Mouse (Mus musculus) hindlimb bud, embryonic 11.5 days (tissue): ENCODE data around the gene Slc16a3.

Experiments
- DNase-seq: peaks from one replicate; pipeline ENCODE4 v3.0.0-alpha.2; 2012; ENCODE audit warnings: low read depth, low spot score; ENCODE audit errors: extremely low spot score

Gene Slc16a3

GRCm38 (mm10) chr11:120945926-120946325, 2.4 kb upstream of the Slc16a3 start:
- no peak for DNase-seq

DNA sequence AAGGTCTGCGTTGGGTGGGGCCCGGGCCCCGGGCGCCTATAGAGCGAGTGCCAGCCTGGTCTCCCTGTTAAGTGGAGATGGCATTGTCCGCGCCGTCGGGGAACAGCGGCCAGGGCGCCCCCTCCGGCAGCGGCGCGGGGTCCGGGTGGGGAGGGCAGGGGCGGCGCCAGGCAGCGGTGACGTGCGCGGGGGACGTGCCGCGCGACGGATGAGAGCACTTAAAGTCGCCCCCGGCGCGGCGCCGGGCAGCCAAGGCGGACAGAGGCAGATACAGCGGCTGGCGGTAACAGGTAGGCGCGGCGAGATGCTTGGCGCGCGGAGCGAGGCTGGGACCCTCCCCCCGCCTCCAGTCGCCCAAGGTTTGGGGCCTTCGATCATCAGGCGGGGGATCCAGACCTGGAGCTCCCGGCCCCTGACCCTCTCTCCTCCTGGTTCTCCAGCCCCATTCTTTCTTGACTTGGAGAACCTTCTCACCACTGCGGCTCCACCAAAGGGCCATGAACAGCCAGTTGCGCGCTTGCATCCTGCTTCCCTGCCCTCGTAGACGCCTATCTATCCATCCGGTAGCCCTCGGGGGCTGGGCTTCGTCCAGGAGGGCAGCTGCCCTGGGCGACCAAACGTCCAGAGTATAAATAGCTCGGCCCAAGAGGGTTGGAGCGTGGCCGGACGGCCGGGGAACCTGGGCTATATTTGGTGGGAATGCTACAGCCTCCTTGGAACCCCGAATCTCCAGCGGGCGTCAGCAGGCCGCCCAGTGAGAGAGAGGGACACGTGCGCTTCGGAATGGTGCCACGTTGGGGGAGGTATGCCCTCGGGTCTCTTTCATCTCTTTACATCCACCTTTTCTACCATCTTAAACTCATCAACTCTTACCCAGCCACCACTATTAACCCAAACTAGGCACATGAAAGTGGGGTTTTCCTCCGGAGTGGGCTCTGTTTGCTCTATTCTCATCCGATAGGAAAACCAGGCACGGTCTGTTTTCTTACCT, 876 bp downstream of the Slc16a3 start:
- DNase-seq, result no peak

GRCm38 (mm10) chr11:120949863-120950262, 1.6 kb downstream of the Slc16a3 start:
- DNase-seq, result no peak

DNA sequence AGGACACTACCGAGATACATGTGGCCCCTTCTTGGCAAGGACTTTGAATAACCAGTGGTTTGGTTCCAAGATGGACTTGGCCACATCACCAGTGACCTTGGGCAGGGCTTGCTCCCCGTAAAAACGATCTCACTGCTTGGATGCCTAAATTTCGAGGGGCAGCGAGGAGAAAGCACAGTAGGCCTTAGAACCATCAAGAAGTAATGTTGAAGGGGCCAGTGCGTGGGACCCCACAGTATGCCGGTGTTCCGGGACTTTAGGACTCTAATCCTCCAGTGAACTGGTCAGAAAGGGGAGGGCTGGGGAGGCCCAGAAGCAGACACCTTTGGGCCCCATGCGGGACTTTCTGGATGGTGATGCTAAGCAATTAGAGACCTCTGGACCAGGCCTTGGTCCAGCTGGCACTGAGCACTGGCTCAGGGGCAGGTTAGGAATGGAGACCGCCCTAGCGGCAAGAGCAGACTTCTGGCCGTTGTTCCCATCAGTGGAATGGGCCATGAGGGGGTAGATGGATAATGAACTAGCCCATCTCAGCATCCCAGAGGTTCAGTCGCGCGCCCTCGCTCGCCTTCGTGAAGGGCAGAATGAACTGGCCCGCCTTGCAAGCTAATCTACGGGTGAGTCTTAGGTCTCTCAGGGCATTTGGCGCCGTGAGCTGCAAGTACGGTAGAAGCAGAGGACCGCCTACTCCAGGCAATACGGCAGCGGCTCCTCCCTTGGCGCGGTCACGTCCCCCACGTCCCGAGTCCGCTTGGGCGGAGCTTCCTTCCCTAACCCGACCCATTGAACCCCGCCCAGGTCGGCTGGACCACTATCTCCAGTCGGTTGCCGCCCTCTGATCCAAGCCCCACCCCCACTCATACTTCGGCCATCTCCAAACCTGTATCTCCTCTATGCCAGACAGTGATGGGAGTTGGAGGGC, 2.3 kb downstream of the Slc16a3 start:
- DNase-seq, result peak; percentile 61

- DNase-seq, result no peak
Measured at GRCm38 (mm10) chr11:120951237-120951636, 3.0 kb downstream of the Slc16a3 start.

DNA sequence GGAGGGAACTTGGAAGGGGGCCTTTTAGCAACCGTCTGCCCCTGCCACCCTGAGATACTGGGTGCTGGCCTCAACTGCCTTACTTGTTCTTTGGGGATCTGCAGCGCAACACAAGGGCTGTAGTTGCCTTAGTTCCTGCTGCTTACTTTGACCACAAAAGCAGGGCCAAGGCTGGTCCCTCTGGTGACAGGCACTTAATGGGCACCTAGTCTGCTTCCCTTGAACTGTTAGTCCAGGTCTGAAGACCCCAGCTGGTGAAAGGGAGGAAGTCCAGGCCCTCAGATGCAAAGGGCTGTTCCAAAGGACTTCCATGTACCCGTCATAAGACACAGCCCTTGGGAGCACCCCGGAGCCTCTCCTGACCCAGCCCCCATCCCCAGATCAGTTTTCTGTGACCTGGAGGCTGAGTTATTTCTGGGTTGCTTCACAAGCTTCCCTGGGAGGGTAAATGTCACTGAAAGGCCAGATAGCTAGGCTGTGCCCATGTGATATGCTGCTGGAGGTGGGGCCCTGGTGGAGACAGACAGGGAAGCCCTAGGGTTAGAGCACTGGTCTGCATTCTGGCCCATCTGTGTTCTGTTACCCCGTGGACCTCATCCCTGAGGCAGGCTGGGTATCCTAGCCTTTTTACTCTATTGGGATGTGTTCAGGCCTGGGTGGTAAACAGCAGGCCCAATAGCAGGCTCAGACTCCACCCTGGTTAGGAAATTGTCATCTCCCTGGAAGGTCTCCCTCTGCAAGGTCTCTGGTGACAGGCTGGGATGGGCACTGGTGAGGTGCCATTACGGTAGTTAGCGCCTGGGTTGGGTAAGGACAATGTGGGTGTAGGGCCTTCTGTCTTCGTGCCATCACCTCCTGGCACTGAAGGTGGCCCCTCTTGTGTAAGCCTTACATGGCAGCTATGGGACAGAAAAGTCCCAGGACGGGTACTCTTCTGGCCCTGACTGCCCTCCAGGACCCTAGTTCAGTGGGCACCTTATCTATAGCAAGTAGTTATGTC, 3.8 kb downstream of the Slc16a3 start:
- no peak for DNase-seq

GRCm38 (mm10) chr11:120954936-120955335, 6.7 kb downstream of the Slc16a3 start:
- no peak for DNase-seq

- no peak for DNase-seq
Measured at GRCm38 (mm10) chr11:120955701-120956100, 7.4 kb downstream of the Slc16a3 start.

DNA sequence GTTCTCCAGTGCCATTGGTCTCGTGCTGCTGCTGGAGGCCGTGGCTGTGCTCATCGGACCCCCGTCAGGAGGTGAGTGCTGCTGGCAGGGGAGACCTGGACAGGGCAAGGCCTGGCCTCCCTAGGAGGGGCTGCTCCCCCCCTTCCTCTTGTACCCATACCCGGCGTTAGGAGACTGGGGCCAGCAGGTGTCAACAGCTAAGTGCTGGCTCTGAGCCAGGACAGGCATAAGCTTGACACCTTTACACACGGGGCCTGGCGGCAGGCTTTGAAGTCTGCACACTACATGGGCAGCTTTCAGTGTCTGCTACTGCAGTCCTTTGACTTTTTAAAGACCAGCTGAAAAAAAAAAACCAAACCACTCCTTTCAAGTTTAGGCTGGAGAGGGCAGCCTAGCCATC, 8.8 kb downstream of the Slc16a3 start:
- DNase-seq, result no peak

DNA sequence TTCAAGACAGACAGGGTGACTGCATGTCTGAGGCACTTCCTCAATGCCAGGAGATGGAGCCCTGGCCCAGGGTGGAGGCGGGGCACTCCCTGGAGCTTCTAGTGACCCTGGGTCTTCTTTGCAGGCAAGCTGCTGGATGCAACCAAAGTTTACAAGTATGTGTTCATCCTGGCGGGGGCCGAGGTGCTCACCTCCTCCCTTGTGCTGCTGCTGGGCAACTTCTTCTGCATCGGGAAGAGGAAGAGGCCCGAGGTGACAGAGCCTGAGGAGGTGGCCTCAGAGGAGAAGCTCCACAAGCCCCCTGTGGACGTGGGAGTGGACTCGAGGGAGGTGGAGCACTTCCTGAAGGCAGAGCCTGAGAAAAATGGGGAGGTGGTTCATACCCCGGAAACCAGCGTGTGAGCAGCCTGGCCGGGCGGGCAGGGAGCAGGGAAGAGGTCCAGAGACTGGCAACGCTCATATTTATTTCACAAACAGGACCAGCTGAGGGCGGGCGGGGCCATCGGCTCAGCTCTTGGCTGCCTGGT, 9.5 kb downstream of the Slc16a3 start:
- no peak for DNase-seq

GRCm38 (mm10) chr11:120959066-120959465, 10.8 kb downstream of the Slc16a3 start:
- no peak for DNase-seq

DNA sequence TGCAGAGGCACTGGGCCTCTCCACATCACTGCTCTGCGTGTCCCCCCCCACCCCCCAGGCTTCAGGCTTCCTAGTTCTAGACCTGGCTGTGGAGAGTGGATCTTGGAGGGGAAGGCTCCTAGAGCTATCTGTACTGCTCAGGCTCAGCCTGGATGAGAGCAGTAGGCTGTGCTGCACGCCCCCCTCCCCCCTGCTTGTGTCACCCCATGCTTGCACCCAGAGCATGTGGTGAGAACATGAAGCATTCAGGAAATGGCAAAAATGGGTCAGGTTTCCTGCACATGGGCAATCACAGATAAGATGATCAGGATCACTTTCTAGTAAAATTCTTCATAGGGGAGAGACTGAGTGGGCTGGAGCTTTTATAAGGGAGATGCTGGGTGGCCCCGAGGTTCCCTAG, 11.3 kb downstream of the Slc16a3 start:
- DNase-seq, result no peak

GRCm38 (mm10) chr11:120960248-120960647, 12.0 kb downstream of the Slc16a3 start:
- no peak for DNase-seq

- no peak for DNase-seq
Measured at GRCm38 (mm10) chr11:120961594-120961993, 13.3 kb downstream of the Slc16a3 start.

- DNase-seq, result no peak
Measured at GRCm38 (mm10) chr11:120962050-120962771, 13.9 kb downstream of the Slc16a3 start.

GRCm38 (mm10) chr11:120962909-120963308, 14.6 kb downstream of the Slc16a3 start:
- DNase-seq, result no peak

DNA sequence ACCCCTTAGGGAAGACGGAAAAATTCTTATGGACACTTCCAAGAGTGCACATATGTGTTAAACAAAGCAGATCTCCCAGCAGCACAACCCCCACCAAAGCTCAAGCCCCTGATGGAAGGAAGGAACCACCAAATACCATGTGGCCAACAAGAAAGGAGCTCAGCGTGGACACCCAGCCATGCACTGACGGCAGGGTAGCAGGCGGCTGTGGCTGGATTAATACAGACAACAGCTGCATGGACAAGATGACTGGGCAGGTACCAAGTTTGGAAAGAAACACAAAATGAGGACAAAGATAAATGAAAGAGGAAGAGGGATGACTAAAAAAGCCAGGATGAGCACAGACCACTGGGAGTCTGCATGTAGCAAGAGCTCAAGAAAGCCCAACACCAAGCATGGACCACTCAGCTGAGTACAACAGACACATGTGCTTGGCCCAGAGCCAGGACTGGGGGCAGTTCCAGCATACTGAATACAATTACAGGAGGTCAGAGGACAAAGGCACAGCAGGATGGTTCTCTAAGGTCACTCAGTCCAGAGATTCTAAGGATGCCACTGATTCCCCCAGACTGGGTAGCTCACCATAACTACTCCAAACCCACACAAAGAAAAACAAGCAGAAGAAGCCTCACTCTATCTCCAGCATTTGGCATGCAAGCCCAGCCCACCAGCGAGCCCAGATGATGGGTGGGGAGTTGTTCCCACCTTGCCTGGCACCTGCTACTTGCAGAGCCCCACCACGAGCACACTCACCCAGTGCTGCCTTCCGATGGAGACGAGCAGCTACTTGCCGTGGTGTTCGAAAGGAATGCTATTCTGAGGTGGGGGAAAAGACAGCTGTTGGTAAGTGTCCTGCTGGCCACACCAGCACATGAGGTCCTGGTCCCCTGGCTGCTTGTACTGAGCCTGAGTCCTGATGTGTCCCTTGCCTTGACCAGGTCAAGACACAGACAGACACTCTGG, 16.2 kb downstream of the Slc16a3 start:
- DNase-seq, result no peak

DNA sequence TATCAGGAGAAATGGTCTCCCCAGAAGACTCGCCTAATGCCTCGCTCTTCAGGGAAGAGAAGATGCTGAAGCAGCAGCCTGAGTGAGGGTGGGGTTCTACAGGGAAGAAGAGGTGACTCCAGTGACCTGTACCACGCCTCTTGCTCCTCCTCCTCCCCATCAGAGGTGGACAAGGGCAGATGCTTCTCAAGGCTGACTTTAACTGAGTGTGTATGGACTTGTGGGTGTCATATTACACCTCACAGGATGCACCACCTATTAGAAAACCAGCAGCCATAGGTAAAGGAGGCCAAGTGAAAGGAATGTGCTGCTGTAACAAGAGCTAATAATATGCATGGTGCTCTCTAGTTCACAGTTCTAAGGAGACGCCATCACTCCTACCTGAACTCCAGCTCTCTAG, 17.3 kb downstream of the Slc16a3 start:
- no peak for DNase-seq
